Comparison of ENCODE assay signal across 1 mouse cellular context in the genomic region with DNA sequence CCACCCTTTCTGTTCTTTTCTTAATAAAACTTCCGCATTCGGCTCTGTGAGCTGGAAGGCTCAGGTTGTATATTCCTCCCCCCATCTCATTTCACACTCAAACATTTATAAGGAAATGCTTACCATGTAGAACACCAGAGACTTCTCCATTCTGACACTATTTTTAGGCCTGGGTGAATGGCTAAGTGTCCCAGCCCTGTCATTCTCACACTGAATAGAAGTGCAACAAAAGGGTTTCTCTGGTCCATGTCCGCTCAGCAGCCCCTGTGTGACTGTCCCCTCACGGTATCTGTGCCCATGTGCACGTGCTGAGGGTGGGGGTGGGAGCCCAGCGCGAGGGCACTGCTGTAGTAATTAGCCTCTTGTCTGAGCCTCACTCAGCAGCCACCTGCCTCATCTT.
TF ChIP-seq lines count a peak whose summit lies in the region.

No protein-coding gene starts in this region.

TF ChIP-seq in CH12.LX, 34 proteins besides CTCF, POLR2A, EP300 and RAD21 (continued from another document):
- peak; percentile 81; the same call in 1 of the 2 replicates for TF ChIP-seq MAZ (IDR thresholded peaks at IDR 0.05; ENCODE audit: low read depth, low read length)
- no peak for TF ChIP-seq USF2 (conservative IDR thresholded peaks at IDR 0.05; ENCODE audit: low read depth, low read length)
